Mouse (Mus musculus) ES-E14 (cell line): ENCODE measurements around the gene Olfr70. TPM values are rescaled to one million over a fixed set of nuclear protein-coding genes. Genes with fewer than 3 reads are reported as not detected.

Experiments used
- DNase-seq: peaks from one replicate; pipeline ENCODE4 v3.0.0-alpha.2; 2013; ENCODE audit warnings: low read depth, low spot score
- H3K27ac ChIP-seq: 2 replicates; pipeline ENCODE4 v1.5.1; 2012; ENCODE audit warnings: low read depth, mild to moderate bottlenecking, low read length, moderate library complexity, mixed read lengths; ENCODE audit not compliant: poor library complexity, insufficient read depth, severe bottlenecking
- H3K36me3 ChIP-seq: 2 replicates; pipeline ENCODE4 v1.6.1; 2012; ENCODE audit warnings: mild to moderate bottlenecking, low read length, moderate library complexity, mixed read lengths; ENCODE audit not compliant: control insufficient read depth, poor library complexity, insufficient read depth, severe bottlenecking
- H3K4me1 ChIP-seq, 2 experiments: fragments of 150-350 bp in 1 of 2; sonication (generic) in 1 of 2; 2 replicates each; pipeline ENCODE4 v1.6.1; 2012; ENCODE audit warnings: low read length in 2 of 2, mild to moderate bottlenecking in 1 of 2, mixed read lengths in 1 of 2; ENCODE audit not compliant: control insufficient read depth in 2 of 2, insufficient read depth in 2 of 2, poor library complexity in 1 of 2
- H3K4me3 ChIP-seq, 2 experiments: fragments of 150-350 bp in 1 of 2; sonication (generic) in 1 of 2; 2 replicates each; pipeline ENCODE4 v1.5.1; 2012; ENCODE audit warnings: low read length in 2 of 2, low read depth in 1 of 2, mild to moderate bottlenecking in 1 of 2, mixed read lengths in 1 of 2; ENCODE audit not compliant: insufficient read depth in 1 of 2, poor library complexity in 1 of 2, severe bottlenecking in 1 of 2
- H3K9ac ChIP-seq: 2 replicates; pipeline ENCODE4 v1.6.1; 2012; ENCODE audit warnings: low read depth, mild to moderate bottlenecking, low read length, mixed read lengths; ENCODE audit not compliant: poor library complexity, insufficient read depth, severe bottlenecking
- H3K9me3 ChIP-seq: fragments of 150-350 bp; sonication (generic); 2 replicates; pipeline ENCODE4 v1.6.1; 2012; ENCODE audit warnings: low read depth, mild to moderate bottlenecking, low read length; ENCODE audit not compliant: control insufficient read depth, insufficient read depth
- CHD2 ChIP-seq: IDR thresholded peaks from 2 replicates; pipeline ENCODE4 v1.6.1; 2014; ENCODE audit warnings: mild to moderate bottlenecking, low read depth, low read length, inconsistent platforms
- HCFC1 ChIP-seq: IDR thresholded peaks from 2 replicates; pipeline ENCODE4 v1.6.1; 2012; ENCODE audit warnings: low read length, inconsistent platforms, borderline replicate concordance; ENCODE audit not compliant: insufficient read depth
- MAFK ChIP-seq: IDR thresholded peaks from 2 replicates; pipeline ENCODE4 v1.6.1; 2014; ENCODE audit warnings: mild to moderate bottlenecking, low read depth, low read length, inconsistent platforms; ENCODE audit not compliant: insufficient read depth
- ZC3H11A ChIP-seq: IDR thresholded peaks from 2 replicates; pipeline ENCODE4 v1.6.1; 2012; ENCODE audit warnings: low read depth, mild to moderate bottlenecking, inconsistent platforms, low read length, borderline replicate concordance
- ZNF384 ChIP-seq: IDR thresholded peaks from 2 replicates; pipeline ENCODE4 v1.6.1; 2012; ENCODE audit warnings: low read depth, low read length, inconsistent platforms
- in situ Hi-C, 2 experiments: fragments of 600-800 bp; cut with MboI; formaldehyde crosslinking; loops; one replicate each; pipeline ENCODE4 v1.15.1; 2025; ENCODE audit warnings: low sequenced_read_pairs in 2 of 2, inconsistent platforms in 1 of 2; ENCODE audit not compliant: unreplicated experiment in 2 of 2
- total RNA-seq: library from RNA; depleted of rRNA; stranded (reverse); fragments of 300-350 nt; gene quantifications from 2 replicates; pipeline ENCODE4 v1.2.3, GENCODE M21; 2012

Gene Olfr70
- total RNA-seq, 1 experiment = not detected

DNA sequence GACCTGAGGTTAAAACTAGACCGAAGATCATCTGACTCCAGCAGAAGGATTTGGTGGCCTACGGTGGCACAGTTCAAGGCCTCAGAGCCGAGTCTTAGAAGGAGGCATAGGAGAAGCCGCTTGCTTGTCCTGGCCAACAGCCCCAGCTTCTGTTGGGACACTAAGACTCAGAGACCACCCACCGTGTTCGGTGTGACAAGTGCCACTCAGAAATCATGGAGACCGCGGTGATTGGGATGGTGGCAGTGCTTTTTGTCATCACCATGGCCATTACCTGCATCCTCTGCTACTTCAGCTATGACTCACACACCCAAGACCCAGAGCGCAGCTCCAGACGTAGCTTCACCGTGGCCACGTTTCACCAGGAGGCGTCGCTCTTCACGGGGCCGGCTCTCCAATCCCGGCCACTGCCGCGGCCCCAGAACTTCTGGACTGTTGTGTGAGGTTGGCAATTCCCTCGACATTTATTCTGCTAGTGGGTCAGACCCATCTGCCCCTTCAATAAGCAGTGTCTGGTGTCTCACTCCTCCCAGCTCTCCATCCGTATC is 30.2 kb upstream of the Olfr70 start:
- Histone ChIP-seq H3K36me3 (no peaks in the 10 kb centered on the region), H3K9me3 (no peaks in the 10 kb centered on the region), H3K9ac (no peak overlapping the region), H3K4me1 (peaks cover 5 to 13% of the 10 kb centered on the region in 2 experiments; a peak in 3 of 4 replicates), H3K27ac (no peak overlapping the region), H3K4me3 (no peak overlapping the region)
- DNase-seq = no peak
- in situ Hi-C loops = loop anchor here (25.0 kb wide), 1 partner anchor 131 kb away; the partner anchor contains the start of gene Olfr155 (in 2 of the 2)
- TF ChIP-seq CHD2 = no peak
- no peak for TF ChIP-seq ZNF384
- TF ChIP-seq ZC3H11A = no peak
- TF ChIP-seq HCFC1 = no peak
- no peak for TF ChIP-seq MAFK

DNA sequence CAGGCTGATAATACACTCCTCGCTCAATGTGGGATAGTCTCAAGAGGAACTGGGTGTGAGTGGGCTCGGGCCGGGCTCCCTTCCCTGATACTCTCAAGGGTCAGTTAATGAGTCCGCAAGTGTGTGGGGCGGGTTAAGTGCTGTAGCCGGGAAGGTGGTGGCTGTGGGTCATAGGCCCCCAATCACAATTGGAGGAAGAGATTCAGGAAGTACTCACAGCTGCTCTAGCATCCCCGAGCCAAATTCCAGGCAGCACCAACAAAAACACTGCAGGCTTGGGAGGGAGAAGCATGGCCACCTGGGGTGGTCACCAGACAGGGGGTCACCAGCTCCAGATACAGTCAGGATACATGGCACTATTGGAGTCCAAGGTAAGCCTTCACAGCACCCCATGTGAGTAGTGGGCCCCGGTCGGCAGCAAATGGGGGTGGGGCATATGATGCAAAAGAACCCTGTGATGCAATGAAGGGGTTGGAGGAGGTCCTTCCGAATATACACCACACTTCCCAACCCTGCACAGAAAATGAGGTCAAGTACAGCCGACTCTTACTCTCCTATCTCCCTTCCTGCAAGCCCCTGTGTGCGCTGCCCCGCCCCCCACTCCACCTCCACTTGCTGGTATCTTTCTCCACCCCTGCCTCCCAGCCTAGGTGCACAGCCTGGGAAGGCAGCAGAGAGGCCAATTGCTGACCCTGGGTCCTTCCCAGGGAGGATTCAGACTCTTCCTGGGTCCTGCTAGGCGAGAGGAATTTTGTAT is 29.4 kb upstream of the Olfr70 start, which contains the start of gene Spaar:
Gene Spaar, plus strand, starts transcription at position 241 of the 757 bp plus-strand sequence.
- no peak for DNase-seq
- in situ Hi-C loops = loop anchor here (25.0 kb wide), 1 partner anchor 132 kb away; the partner anchor contains the start of gene Olfr155 (in 2 of the 2)
- H3K27ac ChIP-seq = no peak within 1 kb of the TSS
- peaks cover 5 to 13% of the 10 kb centered on the region in 2 experiments; a peak in 3 of 4 replicates for H3K4me1 ChIP-seq
- H3K36me3 ChIP-seq = no peaks in the 10 kb centered on the region
- H3K4me3 ChIP-seq = no peak within 1 kb of the TSS
- H3K9me3 ChIP-seq = no peaks in the 10 kb centered on the region
- no peak within 1 kb of the TSS for H3K9ac ChIP-seq
- TF ChIP-seq ZC3H11A (no peak), CHD2 (no peak), HCFC1 (no peak), MAFK (no peak), ZNF384 (no peak)

DNA sequence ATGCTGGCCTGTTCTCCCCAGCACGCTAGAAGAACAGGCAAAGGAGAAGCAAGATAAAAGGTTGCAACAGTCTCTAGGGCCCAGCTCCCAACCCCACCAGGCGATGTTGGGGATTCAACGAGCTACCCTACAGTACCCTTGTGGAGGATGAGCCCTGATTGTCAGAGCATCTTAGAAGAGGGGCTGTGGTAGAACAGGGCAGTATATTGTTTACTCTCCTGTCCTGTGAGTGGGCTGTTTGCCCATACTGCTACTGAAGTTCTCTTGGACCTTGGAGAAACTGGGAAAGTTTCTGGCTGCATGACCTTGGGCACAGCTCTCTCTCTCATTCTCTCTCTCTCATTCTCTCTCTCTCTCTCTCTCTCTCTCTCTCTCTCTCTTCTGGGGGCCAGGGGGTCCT is 28.5 kb upstream of the Olfr70 start:
- H3K9ac ChIP-seq = no peak overlapping the region
- no peak for TF ChIP-seq ZC3H11A
- in situ Hi-C loops = loop anchor here (25.0 kb wide), 1 partner anchor 133 kb away; the partner anchor contains the start of gene Olfr155 (in 2 of the 2)
- H3K36me3 ChIP-seq = no peaks in the 10 kb centered on the region
- no peaks in the 10 kb centered on the region for H3K9me3 ChIP-seq
- H3K27ac ChIP-seq = no peak overlapping the region
- no peak for DNase-seq
- H3K4me1 ChIP-seq = peaks cover 5 to 13% of the 10 kb centered on the region in 2 experiments; a peak in 3 of 4 replicates
- H3K4me3 ChIP-seq = no peak overlapping the region

DNA sequence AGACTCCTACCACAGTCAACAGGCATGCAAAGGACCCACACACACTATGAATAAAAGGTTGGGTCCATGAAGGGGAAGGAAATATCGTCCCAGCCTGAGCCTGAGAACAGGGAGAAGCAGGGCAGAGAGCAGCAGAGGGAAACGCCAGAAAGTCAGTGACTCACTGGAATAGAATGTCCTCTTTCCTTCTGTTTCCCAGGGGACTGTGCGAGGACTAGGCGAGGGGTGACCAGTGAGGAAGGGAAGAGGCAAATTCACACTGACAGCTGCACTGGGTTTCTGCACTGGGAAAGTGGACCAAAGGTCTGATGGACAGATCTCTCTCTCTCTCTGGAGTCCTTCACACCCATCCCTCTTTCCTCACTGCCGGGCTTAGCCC is 28.0 kb upstream of the Olfr70 start:
- H3K4me1 ChIP-seq = peaks cover 5 to 13% of the 10 kb centered on the region in 2 experiments; a peak in 3 of 4 replicates

More for the DNA sequence above, 28.0 kb upstream of the Olfr70 start:
- in situ Hi-C loops = loop anchor here (25.0 kb wide), 1 partner anchor 134 kb away; the partner anchor contains the start of gene Olfr155 (in 2 of the 2)
- Histone ChIP-seq H3K36me3 (no peaks in the 10 kb centered on the region), H3K9me3 (no peaks in the 10 kb centered on the region), H3K9ac (no peak overlapping the region), H3K4me3 (no peak overlapping the region), H3K27ac (no peak overlapping the region)
- DNase-seq = no peak
- TF ChIP-seq HCFC1 (no peak), ZNF384 (no peak), CHD2 (no peak), MAFK (no peak), ZC3H11A (no peak)
